Comparison of ENCODE assay signal across 13 mouse cellular contexts in genomic region chr3:27942991-27943390, GRCm38 (mm10). TPM values are rescaled to one million over a fixed set of nuclear protein-coding genes. Genes with fewer than 3 reads are reported as not detected.
DNase-seq lines count a peak whose midpoint lies in the region; ATAC-seq and TF ChIP-seq lines count a peak whose summit lies in the region.
"Had no signal": no experiment of that assay in that cellular context is flagged by ENCODE, and none has a peak within 500 bp of the region (broad histone marks: within the 10 kb centered on the region; RNA-seq: fewer than 3 reads in every experiment).

No protein-coding gene starts in this region.

- no peak overlapping the region for H3K4me3 ChIP-seq in kidney, embryonic 14.5 days (ENCODE audit: low read length)
- H3K4me3 ChIP-seq in embryonic fibroblast, embryonic 13.5 days (ENCODE audit: insufficient read depth, low read length): no peak overlapping the region
- H3K4me3 ChIP-seq in heart, postnatal 0 days (ENCODE audit: low read depth, low read length): no peak overlapping the region
- no peak overlapping the region for H3K4me3 ChIP-seq in intestine, embryonic 16.5 days (ENCODE audit: low read length)
- no peak overlapping the region for H3K4me3 ChIP-seq in cerebellum, adult 2 months (replicated peaks; ENCODE audit: insufficient read depth, low read depth, low read length)

- no peak for TF ChIP-seq CTCF in embryonic fibroblast, embryonic 13.5 days (IDR thresholded peaks at IDR 0.05; ENCODE audit: borderline replicate concordance, insufficient read depth, low read length)
- no peak for TF ChIP-seq CTCF in heart, postnatal 0 days (IDR thresholded peaks at IDR 0.05; ENCODE audit: low read depth)
- no peak for TF ChIP-seq CTCF in cerebellum, adult 2 months (IDR thresholded peaks at IDR 0.05; ENCODE audit: borderline replicate concordance, insufficient read depth, low read depth, low read length)

- no peak for TF ChIP-seq POLR2A in embryonic fibroblast, embryonic 13.5 days (IDR thresholded peaks at IDR 0.05; ENCODE audit: low read depth, low read length)
- no peak for TF ChIP-seq POLR2A in cerebellum, adult 2 months (IDR thresholded peaks at IDR 0.05; ENCODE audit: borderline replicate concordance, insufficient read depth, low read length)

- peaks cover 11% of the 10 kb centered on the region; the same call in 1 of the 2 replicates for H3K4me1 ChIP-seq in kidney, embryonic 14.5 days (ENCODE audit: control insufficient read depth, insufficient read depth, low read length)
- peaks cover 8% of the 10 kb centered on the region; the same call in 1 of the 2 replicates for H3K4me1 ChIP-seq in embryonic fibroblast, embryonic 13.5 days (ENCODE audit: control insufficient read depth, insufficient read depth, low read length)
- peaks cover 20% of the 10 kb centered on the region for H3K4me1 ChIP-seq in heart, postnatal 0 days (ENCODE audit: control insufficient read depth, insufficient read depth)
- peaks cover 10% of the 10 kb centered on the region for H3K4me1 ChIP-seq in intestine, embryonic 16.5 days (ENCODE audit: control insufficient read depth, insufficient read depth, low read length)
- H3K4me1 ChIP-seq in cerebellum, adult 2 months (ENCODE audit: control insufficient read depth, insufficient read depth, low read length): peaks cover 3% of the 10 kb centered on the region; the same call in 1 of the 2 replicates

- no peak for TF ChIP-seq EP300 in heart, postnatal 0 days (IDR thresholded peaks at IDR 0.05; ENCODE audit: low read depth)

- no peaks in the 10 kb centered on the region for H3K27me3 ChIP-seq in kidney, embryonic 14.5 days (ENCODE audit: control insufficient read depth, insufficient read depth, low read length)
- H3K27me3 ChIP-seq in heart, postnatal 0 days (ENCODE audit: control insufficient read depth, insufficient read depth, low read length): no peaks in the 10 kb centered on the region
- no peaks in the 10 kb centered on the region for H3K27me3 ChIP-seq in intestine, embryonic 16.5 days (replicated peaks; ENCODE audit: control insufficient read depth, insufficient read depth, low read length)
- peaks cover 1% of the 10 kb centered on the region; the same call in 1 of the 2 replicates for H3K27me3 ChIP-seq in cerebellum, adult 2 months (ENCODE audit: control insufficient read depth, insufficient read depth, low read length)

- H3K9me3 ChIP-seq in kidney, embryonic 14.5 days (ENCODE audit: control insufficient read depth, low read length): no peaks in the 10 kb centered on the region
- no peaks in the 10 kb centered on the region for H3K9me3 ChIP-seq in heart, postnatal 0 days (replicated peaks; ENCODE audit: control insufficient read depth, low read length)
- H3K9me3 ChIP-seq in intestine, embryonic 16.5 days (ENCODE audit: control insufficient read depth, low read length): no peaks in the 10 kb centered on the region

- peak; percentile 28 for DNase-seq in kidney, adult 18-20 months
- DNase-seq in heart, postnatal 0 days (ENCODE audit: low spot score): peak; percentile 45
- DNase-seq in lung, postnatal 10 days: peak; percentile 44
- DNase-seq in cerebellum, adult 2 months: no peak
- DNase-seq: cerebellum, adult 9-11 months; layer of hippocampus, adult 9-11 months; thymus, adult 18-20 months had no signal

- H3K36me3 ChIP-seq in kidney, embryonic 14.5 days (ENCODE audit: control insufficient read depth, insufficient read depth, low read length): no peaks in the 10 kb centered on the region
- H3K36me3 ChIP-seq in heart, postnatal 0 days (replicated peaks; ENCODE audit: control insufficient read depth, insufficient read depth, low read length): no peaks in the 10 kb centered on the region
- no peaks in the 10 kb centered on the region for H3K36me3 ChIP-seq in intestine, embryonic 16.5 days (ENCODE audit: control insufficient read depth, insufficient read depth, low read length)

- H3K27ac ChIP-seq in kidney, embryonic 14.5 days (ENCODE audit: low read depth, low read length): no peak overlapping the region
- H3K27ac ChIP-seq in embryonic fibroblast, embryonic 13.5 days (ENCODE audit: insufficient read depth, low read length): peak overlapping the region; percentile 43; the same call in 1 of the 2 replicates
- peak overlapping the region; percentile 74 for H3K27ac ChIP-seq in heart, postnatal 0 days (ENCODE audit: low read depth)
- no peak overlapping the region for H3K27ac ChIP-seq in intestine, embryonic 16.5 days (ENCODE audit: low read length)
- H3K27ac ChIP-seq in cerebellum, adult 2 months (ENCODE audit: insufficient read depth, low read length): no peak overlapping the region

- ATAC-seq in kidney, embryonic 14.5 days (ENCODE audit: low FRiP score, low TSS enrichment): no peak
- ATAC-seq in heart, postnatal 0 days (ENCODE audit: insufficient read depth, low read depth): no peak
- no peak for ATAC-seq in intestine, embryonic 16.5 days

- H3K9ac ChIP-seq in kidney, embryonic 14.5 days (ENCODE audit: low read depth, low read length): no peak overlapping the region
- no peak overlapping the region for H3K9ac ChIP-seq in heart, postnatal 0 days (replicated peaks; ENCODE audit: low read depth, low read length)
- H3K9ac ChIP-seq in intestine, embryonic 16.5 days (ENCODE audit: low read depth, low read length): no peak overlapping the region

- no peak overlapping the region for H3K4me2 ChIP-seq in kidney, embryonic 14.5 days (replicated peaks; ENCODE audit: low read depth, low read length)
- no peak overlapping the region; the same call in 1 of the 2 replicates for H3K4me2 ChIP-seq in heart, postnatal 0 days (ENCODE audit: low read depth, low read length)
- no peak overlapping the region for H3K4me2 ChIP-seq in intestine, embryonic 16.5 days (ENCODE audit: low read depth, low read length)

- 79% methylated on average over 7 of the region's 7 CpGs for WGBS in kidney, embryonic 14.5 days
- 37% methylated on average over 7 of the region's 7 CpGs for WGBS in heart, postnatal 0 days
- 76% methylated on average over 7 of the region's 7 CpGs for WGBS in intestine, embryonic 16.5 days
- 58% methylated on average over 7 of the region's 7 CpGs for WGBS in cerebellum, adult 2 months

RNA-seq across cellular contexts. Expression of gene Pld1, which starts 4.5 kb away (rescaled TPM):
- 2.9 and 4.8 TPM in 2 replicates for polyA plus RNA-seq in kidney, embryonic 14.5 days (2014; fragmentation: Nextera tagmentation; extraction: Ambion mirVana)
- polyA plus RNA-seq in embryonic fibroblast, embryonic 13.5 days (2011; ENCODE audit: insufficient read length, low read depth, missing spikeins): 13.3 and 14.8 TPM in 2 replicates
- total RNA-seq in heart, postnatal 0 days (2014; rRNA removed; ENCODE audit: low replicate concordance): 7.6 and 16.7 TPM in 2 replicates
- 5.0 and 5.7 TPM in 2 replicates for polyA plus RNA-seq in heart, postnatal 0 days (2015; fragmentation: Nextera tagmentation; extraction: Ambion mirVana)
- polyA plus RNA-seq in intestine, embryonic 16.5 days (2015; fragmentation: Nextera tagmentation; extraction: Ambion mirVana): 22.3 and 25.9 TPM in 2 replicates
- 5.6 and 6.0 TPM in 2 replicates for polyA plus RNA-seq in cerebellum, adult 2 months (2012; rRNA removed)

RNA-seq across cellular contexts. Expression of gene Tmem212, which starts 46.8 kb away (rescaled TPM):
- not detected in 2 replicates for polyA plus RNA-seq in kidney, embryonic 14.5 days (2014; fragmentation: Nextera tagmentation; extraction: Ambion mirVana)
- polyA plus RNA-seq in embryonic fibroblast, embryonic 13.5 days (2011; ENCODE audit: insufficient read length, low read depth, missing spikeins): not detected in 2 replicates
- 1.1 TPM in 1 of 2 replicates, not detected in the other for total RNA-seq in heart, postnatal 0 days (2014; rRNA removed; ENCODE audit: low replicate concordance)
- polyA plus RNA-seq in heart, postnatal 0 days (2015; fragmentation: Nextera tagmentation; extraction: Ambion mirVana): 1.5 TPM in 1 of 2 replicates, not detected in the other
- not detected in 2 replicates for polyA plus RNA-seq in intestine, embryonic 16.5 days (2015; fragmentation: Nextera tagmentation; extraction: Ambion mirVana)
- 1.6 and 4.5 TPM in 2 replicates for polyA plus RNA-seq in cerebellum, adult 2 months (2012; rRNA removed)
- total RNA-seq: liver, adult 2 months; megakaryocyte, adult 5-6 weeks had no signal
- polyA plus RNA-seq: forebrain, embryonic 11.5 days; liver, adult 2 months had no signal

Comparison
In these comparisons a context has a peak if more than half of its experiments do, and no peak if none do; other contexts are left out.
1. DNase-seq: peak in kidney, adult 18-20 months (single experiment), heart, postnatal 0 days (single experiment) and lung, postnatal 10 days (single experiment); none in cerebellum, adult 2 months (0 of 2).
2. H3K27ac ChIP-seq: peak in embryonic fibroblast, embryonic 13.5 days (single experiment) and heart, postnatal 0 days (single experiment); none in kidney, embryonic 14.5 days (single experiment), intestine, embryonic 16.5 days (single experiment) and cerebellum, adult 2 months (single experiment).